Mouse (Mus musculus) megakaryocyte, embryonic 14.5 days (primary cell): ENCODE data around the gene Camkmt.

Experiments used
- FLI1 ChIP-seq: IDR thresholded peaks from 2 replicates; pipeline ENCODE4 v1.6.1; 2012; ENCODE audit warnings: low read length, inconsistent platforms, mixed read lengths
- GATA1 ChIP-seq: IDR thresholded peaks from 3 replicates; pipeline ENCODE4 v1.6.1; 2012; ENCODE audit warnings: mixed read lengths, low read length, inconsistent platforms, borderline replicate concordance

- TF ChIP-seq GATA1: no peak
- TF ChIP-seq FLI1: no peak
These were observed 3.9 kb upstream of the Camkmt start for GRCm38 (mm10) chr17:85086501-85086900.
